ENCODE assay signal across 8 mouse cellular contexts in genomic region chr11:50131801-50132201, GRCm38 (mm10). TPM values are rescaled to one million over a fixed set of nuclear protein-coding genes. Genes with fewer than 3 reads are reported as not detected.
DNase-seq lines count a peak whose midpoint lies in the region; ATAC-seq and TF ChIP-seq lines count a peak whose summit lies in the region.

No protein-coding gene starts in this region.

- peaks cover 21% of the 10 kb centered on the region for H3K4me1 ChIP-seq in heart, embryonic 12.5 days (replicated peaks)
- H3K4me1 ChIP-seq in E14TG2a.4 (replicated peaks; ENCODE audit: low read depth, low read length), result peaks cover 31% of the 10 kb centered on the region
- peaks cover 19% of the 10 kb centered on the region for H3K4me1 ChIP-seq in embryonic facial prominence, embryonic 13.5 days
- peaks cover 14% of the 10 kb centered on the region for H3K4me1 ChIP-seq in kidney, embryonic 16.5 days (ENCODE audit: insufficient read depth, low read length)
- H3K4me1 ChIP-seq in neural tube, embryonic 12.5 days, result peaks cover 12% of the 10 kb centered on the region

- H3K9ac ChIP-seq in heart, embryonic 12.5 days, result peak overlapping the region; percentile 94
- H3K9ac ChIP-seq in embryonic facial prominence, embryonic 13.5 days, result peak overlapping the region; percentile 99
- H3K9ac ChIP-seq in kidney, embryonic 16.5 days (replicated peaks; ENCODE audit: low read length), result peak overlapping the region; percentile 96
- H3K9ac ChIP-seq in neural tube, embryonic 12.5 days, result peak overlapping the region; percentile 92

- no peaks in the 10 kb centered on the region for H3K9me3 ChIP-seq in heart, embryonic 12.5 days (replicated peaks)
- no peaks in the 10 kb centered on the region for H3K9me3 ChIP-seq in E14TG2a.4 (ENCODE audit: low read length)
- no peaks in the 10 kb centered on the region for H3K9me3 ChIP-seq in embryonic facial prominence, embryonic 13.5 days
- no peaks in the 10 kb centered on the region for H3K9me3 ChIP-seq in kidney, embryonic 16.5 days (ENCODE audit: low read length)
- no peaks in the 10 kb centered on the region for H3K9me3 ChIP-seq in neural tube, embryonic 12.5 days

- ATAC-seq in heart, embryonic 12.5 days (ENCODE audit: insufficient number of reproducible peaks, low FRiP score), result peak; percentile 6; the same call in 1 of the 2 replicates
- ATAC-seq in embryonic facial prominence, embryonic 13.5 days (ENCODE audit: insufficient number of reproducible peaks, insufficient read depth, low FRiP score, low TSS enrichment, low read depth), result 0 out of 2 replicates have a peak, but pooled peaks have one; percentile 7
- 0 out of 2 replicates have a peak, but pooled peaks have one; percentile 3 for ATAC-seq in kidney, embryonic 16.5 days (ENCODE audit: low FRiP score, low TSS enrichment)
- peak; percentile 11 for ATAC-seq in neural tube, embryonic 12.5 days (ENCODE audit: low FRiP score, low read depth)

- 18% methylated on average over 10 of the region's 10 CpGs for WGBS in heart, embryonic 12.5 days
- 16% methylated on average over 10 of the region's 10 CpGs for WGBS in embryonic facial prominence, embryonic 13.5 days
- 17% methylated on average over 10 of the region's 10 CpGs for WGBS in kidney, embryonic 16.5 days
- WGBS in neural tube, embryonic 12.5 days, result 28% methylated on average over 10 of the region's 10 CpGs

- intact Hi-C loops in heart, postnatal 25 days (cut with DNase I), result loop anchor here (5.0 kb wide), 2 partner anchors 96 to 104 kb away; partner anchors contain the start of gene Rnf130

- H3K4me3 ChIP-seq in heart, embryonic 12.5 days, result peak overlapping the region; percentile 74
- peak overlapping the region; percentile 85 for H3K4me3 ChIP-seq in E14TG2a.4 (replicated peaks; ENCODE audit: low read length)
- peak overlapping the region; percentile 91 for H3K4me3 ChIP-seq in embryonic facial prominence, embryonic 13.5 days
- H3K4me3 ChIP-seq in kidney, embryonic 16.5 days (ENCODE audit: low read length), result peak overlapping the region; percentile 73
- H3K4me3 ChIP-seq in neural tube, embryonic 12.5 days, result peak overlapping the region; percentile 69

- H3K27ac ChIP-seq in heart, embryonic 12.5 days (ENCODE audit: poor library complexity, severe bottlenecking), result peak overlapping the region; percentile 76
- peak overlapping the region; percentile 78; the same call in 1 of the 2 replicates for H3K27ac ChIP-seq in embryonic facial prominence, embryonic 13.5 days
- H3K27ac ChIP-seq in kidney, embryonic 16.5 days (ENCODE audit: low read length), result peak overlapping the region; percentile 69
- peak overlapping the region; percentile 71; the same call in 1 of the 2 replicates for H3K27ac ChIP-seq in neural tube, embryonic 12.5 days

- H3K27me3 ChIP-seq in heart, embryonic 12.5 days (replicated peaks), result 0 out of 2 replicates have a peak, but pooled peaks cover 2% of the 10 kb centered on the region
- H3K27me3 ChIP-seq in E14TG2a.4 (ENCODE audit: insufficient read depth, low read length), result peaks cover 23% of the 10 kb centered on the region
- no peaks in the 10 kb centered on the region for H3K27me3 ChIP-seq in embryonic facial prominence, embryonic 13.5 days
- no peaks in the 10 kb centered on the region for H3K27me3 ChIP-seq in kidney, embryonic 16.5 days (ENCODE audit: insufficient read depth, low read length)
- H3K27me3 ChIP-seq in neural tube, embryonic 12.5 days (replicated peaks), result no peaks in the 10 kb centered on the region

- H3K36me3 ChIP-seq in heart, embryonic 12.5 days, result peaks cover 15% of the 10 kb centered on the region
- H3K36me3 ChIP-seq in E14TG2a.4 (ENCODE audit: insufficient read depth, low read length), result peaks cover 15% of the 10 kb centered on the region
- peaks cover 19% of the 10 kb centered on the region for H3K36me3 ChIP-seq in embryonic facial prominence, embryonic 13.5 days
- peaks cover 8% of the 10 kb centered on the region for H3K36me3 ChIP-seq in kidney, embryonic 16.5 days (ENCODE audit: insufficient read depth, low read length)
- H3K36me3 ChIP-seq in neural tube, embryonic 12.5 days, result peaks cover 13% of the 10 kb centered on the region

- TF ChIP-seq CTCF in E14TG2a.4 (conservative IDR thresholded peaks at IDR 0.05; ENCODE audit: low read length), result no peak

- no peak for DNase-seq in heart, postnatal 25 days (ENCODE audit: low spot score)
- no peak for DNase-seq in urinary bladder, postnatal 4 days (ENCODE audit: low spot score in 2 of 2)
- DNase-seq in ovary, postnatal 36 days (ENCODE audit: low spot score), result no peak

- H3K4me2 ChIP-seq in heart, embryonic 12.5 days, result peak overlapping the region; percentile 91
- peak overlapping the region; percentile 92 for H3K4me2 ChIP-seq in embryonic facial prominence, embryonic 13.5 days
- H3K4me2 ChIP-seq in kidney, embryonic 16.5 days (replicated peaks; ENCODE audit: low read depth, low read length), result peak overlapping the region; percentile 84
- H3K4me2 ChIP-seq in neural tube, embryonic 12.5 days (replicated peaks), result peak overlapping the region; percentile 74

RNA-seq across cellular contexts. Expression of gene Tbc1d9b, which starts 0.6 kb away (rescaled TPM):
- polyA plus RNA-seq in heart, embryonic 12.5 days (2016; fragmentation: Nextera tagmentation; extraction: Ambion mirVana), result 35.5 and 35.9 TPM in 2 replicates
- 10 to 100 TPM; 42.9 to 43.9 TPM for total RNA-seq in heart, postnatal 25 days (2021)
- polyA plus RNA-seq in embryonic facial prominence, embryonic 13.5 days (2015; fragmentation: Nextera tagmentation; extraction: Ambion mirVana), result 44.9 and 47.8 TPM in 2 replicates
- polyA plus RNA-seq in kidney, embryonic 16.5 days (2015; fragmentation: Nextera tagmentation; extraction: Ambion mirVana), result 44.3 and 47.2 TPM in 2 replicates
- polyA plus RNA-seq in neural tube, embryonic 12.5 days (2016; fragmentation: Nextera tagmentation; extraction: Ambion mirVana), result 39.8 and 47.3 TPM in 2 replicates

RNA-seq across cellular contexts. Expression of gene Mrnip, which starts 42.4 kb away (rescaled TPM):
- 10.1 and 11.6 TPM in 2 replicates for polyA plus RNA-seq in heart, embryonic 12.5 days (2016; fragmentation: Nextera tagmentation; extraction: Ambion mirVana)
- 1 to 10 TPM; 2.3 to 2.7 TPM for total RNA-seq in heart, postnatal 25 days (2021)
- polyA plus RNA-seq in embryonic facial prominence, embryonic 13.5 days (2015; fragmentation: Nextera tagmentation; extraction: Ambion mirVana), result 18.0 and 22.9 TPM in 2 replicates
- polyA plus RNA-seq in kidney, embryonic 16.5 days (2015; fragmentation: Nextera tagmentation; extraction: Ambion mirVana), result 21.7 and 23.2 TPM in 2 replicates
- polyA plus RNA-seq in neural tube, embryonic 12.5 days (2016; fragmentation: Nextera tagmentation; extraction: Ambion mirVana), result 22.4 and 25.4 TPM in 2 replicates
